Mouse (Mus musculus): Measurements from ENCODE around the gene Rpn1. TPM values are rescaled to one million over a fixed set of nuclear protein-coding genes. Genes with fewer than 3 reads are reported as not detected.

The Rpn1 gene
- 391 and 414 TPM in 2 replicates for polyA plus RNA-seq (2014; fragmentation: Nextera tagmentation; extraction: Ambion mirVana)

- H3K9me3 ChIP-seq (ENCODE audit: control insufficient read depth, low read length), result no peaks in the 10 kb centered on the region
- DNase-seq (ENCODE audit: low spot score), result peak; percentile 96
- no peaks in the 10 kb centered on the region for H3K27me3 ChIP-seq (replicated peaks; ENCODE audit: control insufficient read depth, insufficient read depth, low read length)
- peak; percentile 99 for ATAC-seq (ENCODE audit: low read depth)
- H3K27ac ChIP-seq (replicated peaks; ENCODE audit: low read depth, low read length), result peak within 1 kb of the TSS; percentile 56
- peaks cover 8% of the 10 kb centered on the region for H3K4me1 ChIP-seq (ENCODE audit: control insufficient read depth, insufficient read depth, low read length)
- 1% methylated on average over 51 of the region's 71 CpGs for WGBS
- H3K9ac ChIP-seq (ENCODE audit: low read depth, low read length), result peak within 1 kb of the TSS; percentile 96
- H3K36me3 ChIP-seq (ENCODE audit: control insufficient read depth, insufficient read depth, low read length), result peaks cover 16% of the 10 kb centered on the region
- H3K4me3 ChIP-seq (ENCODE audit: low read depth, low read length), result peak within 1 kb of the TSS; percentile 82
- H3K4me2 ChIP-seq (ENCODE audit: low read depth, low read length), result peak within 1 kb of the TSS; percentile 85
Measured at GRCm38 (mm10) chr6:88084278-88085151, at the start of gene Rpn1. Rpn1 (plus strand) TSS chr6:88084482.

GRCm38 (mm10) chr6:88037471-88038045, 46.7 kb upstream of the Rpn1 start:
- DNase-seq (ENCODE audit: low spot score) (no peak), ATAC-seq (ENCODE audit: low read depth) (no peak)
- Histone ChIP-seq H3K9ac (ENCODE audit: low read depth, low read length) (no peak overlapping the region), H3K27me3 (replicated peaks; ENCODE audit: control insufficient read depth, insufficient read depth, low read length) (no peaks in the 10 kb centered on the region), H3K27ac (replicated peaks; ENCODE audit: low read depth, low read length) (no peak overlapping the region), H3K9me3 (ENCODE audit: control insufficient read depth, low read length) (no peaks in the 10 kb centered on the region), H3K36me3 (ENCODE audit: control insufficient read depth, insufficient read depth, low read length) (peaks cover 23% of the 10 kb centered on the region), H3K4me1 (ENCODE audit: control insufficient read depth, insufficient read depth, low read length) (no peaks in the 10 kb centered on the region), H3K4me3 (ENCODE audit: low read depth, low read length) (no peak overlapping the region), H3K4me2 (ENCODE audit: low read depth, low read length) (no peak overlapping the region)
- WGBS, result 88% methylated on average over 4 of the region's 4 CpGs

GRCm38 (mm10) chr6:88039426-88039825, 44.9 kb upstream of the Rpn1 start:
- H3K4me3 ChIP-seq (ENCODE audit: low read depth, low read length), result no peak overlapping the region
- H3K9me3 ChIP-seq (ENCODE audit: control insufficient read depth, low read length), result no peaks in the 10 kb centered on the region
- peaks cover 23% of the 10 kb centered on the region for H3K36me3 ChIP-seq (ENCODE audit: control insufficient read depth, insufficient read depth, low read length)
- H3K4me2 ChIP-seq (ENCODE audit: low read depth, low read length), result no peak overlapping the region
- no peaks in the 10 kb centered on the region for H3K27me3 ChIP-seq (replicated peaks; ENCODE audit: control insufficient read depth, insufficient read depth, low read length)
- DNase-seq (ENCODE audit: low spot score) (no peak), ATAC-seq (ENCODE audit: low read depth) (no peak)
- no peak overlapping the region for H3K9ac ChIP-seq (ENCODE audit: low read depth, low read length)
- no peak overlapping the region for H3K27ac ChIP-seq (replicated peaks; ENCODE audit: low read depth, low read length)
- WGBS, result 97% methylated on average over 4 of the region's 4 CpGs
- H3K4me1 ChIP-seq (ENCODE audit: control insufficient read depth, insufficient read depth, low read length), result peaks cover 14% of the 10 kb centered on the region

GRCm38 (mm10) chr6:88041221-88041620, 43.1 kb upstream of the Rpn1 start:
- Histone ChIP-seq H3K9ac (ENCODE audit: low read depth, low read length) (no peak overlapping the region), H3K27me3 (replicated peaks; ENCODE audit: control insufficient read depth, insufficient read depth, low read length) (no peaks in the 10 kb centered on the region), H3K36me3 (ENCODE audit: control insufficient read depth, insufficient read depth, low read length) (peaks cover 17% of the 10 kb centered on the region), H3K4me3 (ENCODE audit: low read depth, low read length) (no peak overlapping the region), H3K27ac (replicated peaks; ENCODE audit: low read depth, low read length) (no peak overlapping the region), H3K4me1 (ENCODE audit: control insufficient read depth, insufficient read depth, low read length) (peaks cover 14% of the 10 kb centered on the region), H3K4me2 (ENCODE audit: low read depth, low read length) (no peak overlapping the region), H3K9me3 (ENCODE audit: control insufficient read depth, low read length) (no peaks in the 10 kb centered on the region)
- ATAC-seq (ENCODE audit: low read depth) (no peak), DNase-seq (ENCODE audit: low spot score) (no peak)
- WGBS, result 82% methylated on average over 4 of the region's 4 CpGs

GRCm38 (mm10) chr6:88042336-88042735, 41.9 kb upstream of the Rpn1 start:
- DNase-seq (ENCODE audit: low spot score) (no peak), ATAC-seq (ENCODE audit: low read depth) (no peak)
- H3K4me1 ChIP-seq (ENCODE audit: control insufficient read depth, insufficient read depth, low read length), result peaks cover 14% of the 10 kb centered on the region
- H3K27ac ChIP-seq (replicated peaks; ENCODE audit: low read depth, low read length), result no peak overlapping the region
- H3K4me3 ChIP-seq (ENCODE audit: low read depth, low read length), result no peak overlapping the region
- H3K27me3 ChIP-seq (replicated peaks; ENCODE audit: control insufficient read depth, insufficient read depth, low read length), result 0 out of 2 replicates have a peak, but pooled peaks cover 4% of the 10 kb centered on the region
- H3K9me3 ChIP-seq (ENCODE audit: control insufficient read depth, low read length), result no peaks in the 10 kb centered on the region
- 84% methylated on average over 3 of the region's 3 CpGs for WGBS
- no peak overlapping the region for H3K9ac ChIP-seq (ENCODE audit: low read depth, low read length)
- peaks cover 15% of the 10 kb centered on the region; the same call in 1 of the 2 replicates for H3K36me3 ChIP-seq (ENCODE audit: control insufficient read depth, insufficient read depth, low read length)
- H3K4me2 ChIP-seq (ENCODE audit: low read depth, low read length), result no peak overlapping the region

GRCm38 (mm10) chr6:88044234-88044576, 40.1 kb upstream of the Rpn1 start:
- DNase-seq (ENCODE audit: low spot score) (no peak), ATAC-seq (ENCODE audit: low read depth) (no peak)
- peaks cover 14% of the 10 kb centered on the region for H3K4me1 ChIP-seq (ENCODE audit: control insufficient read depth, insufficient read depth, low read length)
- H3K27ac ChIP-seq (replicated peaks; ENCODE audit: low read depth, low read length), result no peak overlapping the region
- H3K36me3 ChIP-seq (ENCODE audit: control insufficient read depth, insufficient read depth, low read length), result peaks cover 7% of the 10 kb centered on the region; the same call in 1 of the 2 replicates
- 7% methylated on average over 2 of the region's 3 CpGs for WGBS
- H3K27me3 ChIP-seq (replicated peaks; ENCODE audit: control insufficient read depth, insufficient read depth, low read length), result 0 out of 2 replicates have a peak, but pooled peaks cover 4% of the 10 kb centered on the region
- H3K4me2 ChIP-seq (ENCODE audit: low read depth, low read length), result peak overlapping the region; percentile 96
- peak overlapping the region; percentile 99 for H3K4me3 ChIP-seq (ENCODE audit: low read depth, low read length)
- peak overlapping the region; percentile 99 for H3K9ac ChIP-seq (ENCODE audit: low read depth, low read length)
- no peaks in the 10 kb centered on the region for H3K9me3 ChIP-seq (ENCODE audit: control insufficient read depth, low read length)

GRCm38 (mm10) chr6:88044577-88045405, 39.5 kb upstream of the Rpn1 start, which contains the start of gene Rab7:
Rab7 (minus strand) TSS chr6:88045270.
- peak; percentile 99 for ATAC-seq (ENCODE audit: low read depth)
- Histone ChIP-seq H3K27ac (replicated peaks; ENCODE audit: low read depth, low read length) (peak within 1 kb of the TSS; percentile 87), H3K36me3 (ENCODE audit: control insufficient read depth, insufficient read depth, low read length) (peaks cover 1% of the 10 kb centered on the region; the same call in 1 of the 2 replicates), H3K4me2 (ENCODE audit: low read depth, low read length) (peak within 1 kb of the TSS; percentile 96), H3K27me3 (replicated peaks; ENCODE audit: control insufficient read depth, insufficient read depth, low read length) (0 out of 2 replicates have a peak, but pooled peaks cover 4% of the 10 kb centered on the region), H3K4me1 (ENCODE audit: control insufficient read depth, insufficient read depth, low read length) (peaks cover 14% of the 10 kb centered on the region), H3K4me3 (ENCODE audit: low read depth, low read length) (peak within 1 kb of the TSS; percentile 99), H3K9me3 (ENCODE audit: control insufficient read depth, low read length) (no peaks in the 10 kb centered on the region), H3K9ac (ENCODE audit: low read depth, low read length) (peak within 1 kb of the TSS; percentile 99)
- under 1% methylated on average over 55 of the region's 82 CpGs for WGBS
- peak; percentile 99 for DNase-seq (ENCODE audit: low spot score)

- Histone ChIP-seq H3K4me2 (ENCODE audit: low read depth, low read length) (peak overlapping the region; percentile 39; the same call in 1 of the 2 replicates), H3K27ac (replicated peaks; ENCODE audit: low read depth, low read length) (no peak overlapping the region; the same call in 1 of the 2 replicates), H3K27me3 (replicated peaks; ENCODE audit: control insufficient read depth, insufficient read depth, low read length) (0 out of 2 replicates have a peak, but pooled peaks cover 4% of the 10 kb centered on the region), H3K36me3 (ENCODE audit: control insufficient read depth, insufficient read depth, low read length) (no peaks in the 10 kb centered on the region), H3K9ac (ENCODE audit: low read depth, low read length) (no peak overlapping the region; the same call in 1 of the 2 replicates), H3K4me1 (ENCODE audit: control insufficient read depth, insufficient read depth, low read length) (peaks cover 14% of the 10 kb centered on the region), H3K4me3 (ENCODE audit: low read depth, low read length) (peak overlapping the region; percentile 99), H3K9me3 (ENCODE audit: control insufficient read depth, low read length) (no peaks in the 10 kb centered on the region)
- ATAC-seq (ENCODE audit: low read depth) (no peak), DNase-seq (ENCODE audit: low spot score) (no peak)
- WGBS, result 37% methylated on average over 3 of the region's 3 CpGs
Measured at GRCm38 (mm10) chr6:88045406-88045766, 38.9 kb upstream of the Rpn1 start.
